Mouse (Mus musculus): ENCODE measurements around the gene Acp5. TPM values are rescaled to one million over a fixed set of nuclear protein-coding genes. Genes with fewer than 3 reads are reported as not detected.

Acp5 gene
- polyA plus RNA-seq (2015; fragmentation: Nextera tagmentation; extraction: Ambion mirVana): 9.0 and 10.9 TPM in 2 replicates

DNA sequence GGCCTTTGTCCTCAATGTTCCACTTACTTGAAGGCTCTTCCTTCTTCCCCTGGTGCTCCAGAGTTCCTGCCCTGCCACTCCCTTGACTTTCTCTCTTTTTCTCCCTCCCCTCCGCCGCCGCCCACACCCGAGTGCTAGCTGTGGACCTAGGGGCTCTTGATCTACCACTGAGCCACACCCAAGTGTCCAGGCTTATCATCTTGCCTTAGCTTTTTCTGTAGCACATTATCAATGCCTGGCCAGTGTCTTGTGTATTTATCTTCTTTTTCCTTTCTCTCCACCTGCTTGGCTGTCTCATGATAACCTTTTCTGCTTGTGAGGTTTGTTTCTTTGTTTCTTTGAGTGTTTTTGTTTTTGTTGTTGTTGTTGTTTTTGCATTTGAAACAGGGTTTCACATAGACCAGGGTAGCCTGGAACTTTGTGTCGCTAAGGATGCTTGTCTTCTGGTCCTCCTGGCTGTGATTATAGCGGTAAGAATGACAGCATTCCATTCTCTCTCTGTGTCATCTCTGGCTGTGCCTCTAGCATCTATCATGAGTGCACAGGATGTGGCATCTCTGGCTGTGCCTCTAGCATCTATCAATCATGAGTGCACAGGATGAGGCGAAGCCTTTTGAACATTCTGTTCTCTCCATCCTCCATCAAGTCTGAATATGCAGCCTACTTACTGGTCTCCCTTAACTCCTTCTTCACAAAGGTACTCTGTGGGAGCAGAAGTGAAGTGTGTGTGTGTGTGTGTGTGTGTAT lies at the start of gene Acp5:
Gene Acp5, minus strand, starts transcription at position 68 of the 747 bp plus-strand sequence.
- H3K9ac ChIP-seq: peak within 1 kb of the TSS; percentile 57; the same call in 1 of the 2 replicates
- WGBS: 55% methylated on average over 7 of the region's 7 CpGs
- peak within 1 kb of the TSS; percentile 51 for H3K27ac ChIP-seq (replicated peaks)
- H3K36me3 ChIP-seq: no peaks in the 10 kb centered on the region
- H3K9me3 ChIP-seq: no peaks in the 10 kb centered on the region
- no peak for ATAC-seq (ENCODE audit: extremely low read depth, insufficient number of reproducible peaks, low FRiP score, low TSS enrichment)
- H3K4me1 ChIP-seq: peaks cover 21% of the 10 kb centered on the region
- H3K4me3 ChIP-seq: peak within 1 kb of the TSS; percentile 47
- peak within 1 kb of the TSS; percentile 80 for H3K4me2 ChIP-seq
- peaks cover 9% of the 10 kb centered on the region; the same call in 1 of the 2 replicates for H3K27me3 ChIP-seq (replicated peaks)

DNA sequence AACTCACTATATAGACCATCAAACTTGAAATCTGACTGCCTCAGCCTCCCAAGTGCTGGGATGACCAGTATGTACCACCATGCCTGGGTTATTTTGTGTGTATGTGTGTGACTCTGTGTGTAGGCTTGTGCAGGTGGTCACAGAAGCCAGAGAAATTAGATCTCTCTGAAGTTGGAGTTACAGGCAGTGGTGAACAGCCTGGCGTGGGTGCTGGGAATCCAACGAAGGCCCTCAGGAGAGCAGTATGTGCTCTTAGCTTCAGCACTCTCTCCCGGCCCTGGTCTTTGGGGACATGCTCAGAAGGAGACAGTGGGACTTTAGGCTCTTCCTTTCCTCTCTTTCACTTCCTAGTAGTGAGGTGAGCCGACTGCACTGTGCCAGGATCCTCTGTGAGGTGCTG lies 36.8 kb upstream of the Acp5 start:
- Histone ChIP-seq H3K4me2 (no peak overlapping the region), H3K36me3 (no peaks in the 10 kb centered on the region), H3K27me3 (replicated peaks) (no peaks in the 10 kb centered on the region), H3K4me3 (no peak overlapping the region), H3K27ac (replicated peaks) (no peak overlapping the region), H3K9ac (no peak overlapping the region), H3K4me1 (no peaks in the 10 kb centered on the region), H3K9me3 (peaks cover 9% of the 10 kb centered on the region)
- no peak for ATAC-seq (ENCODE audit: extremely low read depth, insufficient number of reproducible peaks, low FRiP score, low TSS enrichment)
- 77% methylated on average over 4 of the region's 4 CpGs for WGBS

DNA sequence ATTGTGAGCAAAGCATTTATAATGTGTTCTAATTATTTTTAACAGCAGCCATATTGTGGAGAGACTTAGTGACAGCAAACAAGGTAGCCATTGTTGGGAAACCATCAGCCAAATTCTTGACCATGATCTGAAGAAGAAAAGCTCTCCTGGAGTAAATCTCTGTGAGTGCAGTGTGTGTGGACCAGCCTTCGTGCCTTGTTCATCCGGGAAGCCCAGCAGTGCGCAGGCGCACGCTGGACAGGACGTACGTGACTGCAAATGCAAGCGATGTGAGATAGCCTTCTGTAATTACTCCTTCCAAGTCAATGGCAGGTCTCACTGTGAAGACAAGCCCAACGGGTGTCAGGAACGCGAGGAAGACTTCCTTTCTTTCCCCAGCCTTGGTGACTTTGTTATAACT lies 33.8 kb upstream of the Acp5 start:
- Histone ChIP-seq H3K27me3 (replicated peaks) (no peaks in the 10 kb centered on the region), H3K9ac (no peak overlapping the region), H3K36me3 (no peaks in the 10 kb centered on the region), H3K9me3 (0 out of 2 replicates have a peak, but pooled peaks cover 6% of the 10 kb centered on the region), H3K27ac (replicated peaks) (no peak overlapping the region), H3K4me1 (peaks cover 3% of the 10 kb centered on the region; the same call in 1 of the 2 replicates), H3K4me3 (no peak overlapping the region), H3K4me2 (no peak overlapping the region)
- 88% methylated on average over 11 of the region's 11 CpGs for WGBS
- no peak for ATAC-seq (ENCODE audit: extremely low read depth, insufficient number of reproducible peaks, low FRiP score, low TSS enrichment)

DNA sequence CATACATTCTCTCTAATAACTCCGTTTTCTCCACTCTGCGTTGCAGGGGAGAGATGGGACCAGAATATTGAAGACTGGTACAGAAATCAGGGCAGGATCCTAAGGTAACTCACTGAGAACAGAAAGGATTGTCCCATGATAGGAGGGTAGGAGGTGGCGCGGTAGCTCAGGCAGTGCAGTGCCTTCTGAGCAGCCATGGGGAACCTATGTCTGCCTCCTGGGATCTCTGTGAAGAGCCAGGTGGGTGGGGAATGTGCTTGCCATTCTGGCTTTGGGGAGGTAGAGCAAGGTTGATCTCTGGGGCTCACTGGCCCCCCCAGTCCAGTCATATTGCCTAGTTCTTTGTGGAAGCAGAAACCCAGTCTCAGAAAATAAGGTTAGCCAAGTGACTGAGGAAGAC lies 32.2 kb upstream of the Acp5 start:
- Histone ChIP-seq H3K27ac (replicated peaks) (no peak overlapping the region), H3K9me3 (0 out of 2 replicates have a peak, but pooled peaks cover 6% of the 10 kb centered on the region), H3K36me3 (no peaks in the 10 kb centered on the region), H3K4me3 (no peak overlapping the region), H3K27me3 (replicated peaks) (peaks cover 6% of the 10 kb centered on the region; the same call in 1 of the 2 replicates), H3K9ac (no peak overlapping the region), H3K4me1 (peaks cover 3% of the 10 kb centered on the region; the same call in 1 of the 2 replicates), H3K4me2 (no peak overlapping the region)
- WGBS: 94% methylated on average over 4 of the region's 4 CpGs
- no peak for ATAC-seq (ENCODE audit: extremely low read depth, insufficient number of reproducible peaks, low FRiP score, low TSS enrichment)

- 83% methylated on average over 10 of the region's 10 CpGs for WGBS
Observed at GRCm38 (mm10) chr9:22166686-22167085, 31.2 kb upstream of the Acp5 start.

DNA sequence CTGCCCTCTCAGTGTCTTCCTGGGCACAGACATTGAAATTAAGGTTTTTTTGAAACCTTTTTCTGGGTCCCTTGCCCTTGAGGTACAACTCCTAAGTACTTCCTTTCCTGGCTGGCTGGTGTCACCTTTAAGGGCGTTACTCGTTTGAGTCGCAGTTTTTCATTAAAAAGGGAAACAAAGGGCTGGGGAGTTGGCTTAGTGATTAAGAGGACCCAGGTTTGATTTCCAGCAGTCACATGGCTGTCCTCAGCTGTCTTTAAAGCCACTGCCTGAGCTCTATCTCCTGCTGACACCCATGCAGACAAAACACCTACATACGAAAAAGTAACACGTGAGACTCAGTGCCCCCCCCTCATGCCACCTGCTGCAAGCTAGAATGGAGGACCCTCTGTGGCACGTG lies 30.5 kb upstream of the Acp5 start:
- 0 out of 2 replicates have a peak, but pooled peaks cover 6% of the 10 kb centered on the region for H3K9me3 ChIP-seq
- peaks cover 3% of the 10 kb centered on the region; the same call in 1 of the 2 replicates for H3K4me1 ChIP-seq
- H3K36me3 ChIP-seq: no peaks in the 10 kb centered on the region
- H3K9ac ChIP-seq: no peak overlapping the region
- no peak for ATAC-seq (ENCODE audit: extremely low read depth, insufficient number of reproducible peaks, low FRiP score, low TSS enrichment)
- WGBS: 50% methylated on average over 6 of the region's 6 CpGs
- no peak overlapping the region for H3K27ac ChIP-seq (replicated peaks)
- H3K27me3 ChIP-seq (replicated peaks): peaks cover 6% of the 10 kb centered on the region; the same call in 1 of the 2 replicates
- no peak overlapping the region for H3K4me2 ChIP-seq
- no peak overlapping the region for H3K4me3 ChIP-seq

More at GRCm38 (mm10) chr9:22166686-22167085, 31.2 kb upstream of the Acp5 start:
- no peak overlapping the region for H3K27ac ChIP-seq (replicated peaks)
- no peaks in the 10 kb centered on the region for H3K36me3 ChIP-seq
- peaks cover 6% of the 10 kb centered on the region; the same call in 1 of the 2 replicates for H3K27me3 ChIP-seq (replicated peaks)
- no peak for ATAC-seq (ENCODE audit: extremely low read depth, insufficient number of reproducible peaks, low FRiP score, low TSS enrichment)
- 0 out of 2 replicates have a peak, but pooled peaks cover 6% of the 10 kb centered on the region for H3K9me3 ChIP-seq
- no peak overlapping the region for H3K4me2 ChIP-seq
- no peak overlapping the region for H3K9ac ChIP-seq
- no peak overlapping the region for H3K4me3 ChIP-seq
- peaks cover 3% of the 10 kb centered on the region; the same call in 1 of the 2 replicates for H3K4me1 ChIP-seq

GRCm38 (mm10) chr9:22164711-22165668 lies 29.5 kb upstream of the Acp5 start:
- WGBS: 2% methylated on average over 54 of the region's 54 CpGs
- peak; percentile 59 for ATAC-seq (ENCODE audit: extremely low read depth, insufficient number of reproducible peaks, low FRiP score, low TSS enrichment)
- peak overlapping the region; percentile 65 for H3K4me3 ChIP-seq

GRCm38 (mm10) chr9:22162912-22163311 lies 27.4 kb upstream of the Acp5 start:
- ATAC-seq (ENCODE audit: extremely low read depth, insufficient number of reproducible peaks, low FRiP score, low TSS enrichment): no peak

More at GRCm38 (mm10) chr9:22164711-22165668, 29.5 kb upstream of the Acp5 start:
- Histone ChIP-seq H3K27me3 (replicated peaks) (peaks cover 6% of the 10 kb centered on the region; the same call in 1 of the 2 replicates), H3K36me3 (no peaks in the 10 kb centered on the region), H3K27ac (replicated peaks) (no peak overlapping the region), H3K9ac (peak overlapping the region; percentile 82), H3K4me1 (peaks cover 3% of the 10 kb centered on the region; the same call in 1 of the 2 replicates), H3K9me3 (0 out of 2 replicates have a peak, but pooled peaks cover 6% of the 10 kb centered on the region), H3K4me2 (peak overlapping the region; percentile 95)

DNA sequence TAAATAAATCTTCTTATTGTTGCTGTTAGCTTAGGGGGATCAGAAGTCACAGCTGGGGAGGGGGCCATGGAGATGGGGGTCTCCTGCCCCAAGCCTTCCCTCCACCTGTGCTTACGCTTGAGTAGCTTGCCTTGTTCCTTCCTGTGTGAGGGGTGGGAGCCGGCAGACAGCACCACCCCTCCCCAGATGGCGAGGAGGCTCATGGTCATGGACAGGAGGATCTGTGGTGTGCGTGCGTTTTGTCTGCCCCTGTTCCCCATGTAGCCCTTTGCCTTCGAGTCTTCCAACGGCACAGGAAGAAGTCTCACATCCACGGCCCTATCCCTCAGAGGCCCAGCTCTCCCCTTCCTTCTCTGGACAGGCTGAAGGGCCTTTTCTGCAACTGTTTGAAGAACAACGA lies 26.8 kb upstream of the Acp5 start:
- ATAC-seq (ENCODE audit: extremely low read depth, insufficient number of reproducible peaks, low FRiP score, low TSS enrichment): no peak
- 66% methylated on average over 9 of the region's 9 CpGs for WGBS
- peaks cover 16% of the 10 kb centered on the region for H3K27me3 ChIP-seq (replicated peaks)
- H3K27ac ChIP-seq (replicated peaks): no peak overlapping the region
- no peak overlapping the region for H3K4me3 ChIP-seq
- H3K9me3 ChIP-seq: 0 out of 2 replicates have a peak, but pooled peaks cover 6% of the 10 kb centered on the region
- H3K4me1 ChIP-seq: peaks cover 10% of the 10 kb centered on the region
- H3K4me2 ChIP-seq: no peak overlapping the region
- peaks cover 12% of the 10 kb centered on the region for H3K36me3 ChIP-seq
- H3K9ac ChIP-seq: no peak overlapping the region

More at GRCm38 (mm10) chr9:22162912-22163311, 27.4 kb upstream of the Acp5 start:
- no peak overlapping the region for H3K9ac ChIP-seq
- H3K4me1 ChIP-seq: peaks cover 4% of the 10 kb centered on the region
- peaks cover 12% of the 10 kb centered on the region for H3K27me3 ChIP-seq (replicated peaks)
- H3K27ac ChIP-seq (replicated peaks): no peak overlapping the region
- WGBS: 75% methylated on average over 7 of the region's 7 CpGs
- 0 out of 2 replicates have a peak, but pooled peaks cover 6% of the 10 kb centered on the region for H3K9me3 ChIP-seq
- peaks cover 11% of the 10 kb centered on the region for H3K36me3 ChIP-seq
- no peak overlapping the region for H3K4me2 ChIP-seq
- no peak overlapping the region for H3K4me3 ChIP-seq

DNA sequence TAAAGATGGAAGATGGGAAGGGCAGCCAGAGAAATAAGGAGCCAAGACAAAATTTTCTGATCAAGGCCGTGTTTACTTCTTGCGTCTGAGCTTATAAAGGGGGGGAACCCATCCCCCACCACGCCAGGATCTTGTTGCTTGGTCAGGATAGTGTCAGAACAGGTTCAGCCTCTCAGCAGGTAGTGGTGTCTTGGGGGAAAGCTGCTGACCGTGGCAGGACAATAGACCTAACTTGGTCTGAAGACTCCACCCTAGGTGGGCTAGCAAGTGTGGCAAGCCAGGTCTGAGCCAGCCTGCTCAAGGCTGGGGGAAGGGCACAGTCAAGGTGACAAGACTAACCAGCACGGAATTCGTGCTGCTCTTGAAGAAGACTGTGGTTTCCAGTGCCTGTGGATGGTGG lies 25.8 kb upstream of the Acp5 start:
- peaks cover 12% of the 10 kb centered on the region for H3K36me3 ChIP-seq
- no peak overlapping the region for H3K4me3 ChIP-seq
- H3K9ac ChIP-seq: no peak overlapping the region
- H3K4me1 ChIP-seq: peaks cover 12% of the 10 kb centered on the region
- peaks cover 16% of the 10 kb centered on the region for H3K27me3 ChIP-seq (replicated peaks)
- H3K4me2 ChIP-seq: no peak overlapping the region
- no peak overlapping the region for H3K27ac ChIP-seq (replicated peaks)
- no peak for ATAC-seq (ENCODE audit: extremely low read depth, insufficient number of reproducible peaks, low FRiP score, low TSS enrichment)
- no peaks in the 10 kb centered on the region for H3K9me3 ChIP-seq
- 37% methylated on average over 6 of the region's 6 CpGs for WGBS

Data from heart, embryonic 13.5 days (tissue).